Mouse (Mus musculus) hematopoietic stem cell, adult 5-6 weeks (primary cell): ENCODE data around the gene Hnrnpf. TPM values are rescaled to one million over a fixed set of nuclear protein-coding genes. Genes with fewer than 3 reads are reported as not detected.
"Not testable (repeated sequence)": the region's sequence is repeated elsewhere in the genome, so short reads cannot be mapped to it uniquely, and the experiment has no call there.

Experiments
- ATAC-seq, 2 experiments: fragments of 125-278 bp in 1 of 2; replicated peaks in 1 of 2; 2 replicates each; pipeline ENCODE4 v1.8.0; 2016 to 2017; ENCODE audit warnings: inconsistent platforms in 2 of 2, mild to moderate bottlenecking in 2 of 2, moderate number of reproducible peaks in 2 of 2, low read depth in 1 of 2, moderate TSS enrichment in 1 of 2; ENCODE audit not compliant: low FRiP score in 2 of 2, poor library complexity in 2 of 2, severe bottlenecking in 2 of 2, insufficient read depth in 1 of 2, low TSS enrichment in 1 of 2
- total RNA-seq: library from RNA; stranded (forward); fragments of 172-1452, 232-1000 nt; gene quantifications from 2 replicates; pipeline ENCODE4 v1.2.3, GENCODE M21; 2017

Hnrnpf gene
- total RNA-seq, result 1,188 and 1,536 TPM in 2 replicates

DNA sequence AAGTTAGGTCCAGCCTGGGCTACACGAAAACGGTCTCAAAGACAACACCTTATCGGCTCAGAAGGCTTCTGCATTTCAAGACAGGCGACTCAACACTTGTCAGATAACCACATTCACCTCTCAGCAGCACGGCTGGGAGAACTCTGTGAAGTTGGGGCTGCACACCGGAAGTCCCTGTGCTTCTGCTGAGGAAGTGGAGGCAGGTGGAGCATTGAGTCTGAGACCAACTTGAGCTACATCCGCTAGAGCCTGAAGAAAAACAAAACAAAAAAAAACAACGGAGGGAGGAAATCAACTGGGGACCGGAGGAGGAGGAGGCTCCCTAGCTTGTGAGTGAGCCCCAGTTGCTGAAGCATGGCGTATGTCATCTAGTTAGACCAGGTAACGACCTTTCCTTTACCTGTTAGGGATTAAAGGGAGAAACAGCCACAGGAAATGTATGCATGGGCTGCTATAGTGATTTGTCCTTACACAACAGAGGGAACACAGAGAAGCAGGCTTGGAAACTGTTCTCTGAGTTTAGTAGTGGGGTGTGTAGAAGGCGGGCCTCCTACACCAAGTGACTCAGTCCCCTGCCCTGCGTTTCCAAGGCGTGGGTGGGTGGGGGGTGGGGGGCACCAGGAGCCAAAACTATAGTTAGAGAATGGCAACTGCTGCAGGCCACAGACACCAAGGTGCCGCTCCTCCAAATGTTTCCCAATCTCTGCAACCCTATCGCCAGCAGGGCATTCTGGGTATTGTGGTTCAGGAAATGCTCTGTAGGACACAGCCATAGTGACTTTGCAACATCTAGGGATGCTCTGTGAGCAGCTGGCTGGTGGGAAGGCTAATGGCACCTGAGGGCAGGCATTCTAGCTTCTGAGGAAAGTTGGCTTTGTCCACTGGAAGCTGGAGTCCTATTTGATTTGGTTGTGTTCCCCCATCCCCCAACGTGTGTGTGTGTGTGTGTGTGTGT, at the start of gene Hnrnpf:
TSS of gene Hnrnpf (plus strand) at position 199 of the 955 bp plus-strand sequence.
- peak; percentile 94 to 98 for ATAC-seq

DNA sequence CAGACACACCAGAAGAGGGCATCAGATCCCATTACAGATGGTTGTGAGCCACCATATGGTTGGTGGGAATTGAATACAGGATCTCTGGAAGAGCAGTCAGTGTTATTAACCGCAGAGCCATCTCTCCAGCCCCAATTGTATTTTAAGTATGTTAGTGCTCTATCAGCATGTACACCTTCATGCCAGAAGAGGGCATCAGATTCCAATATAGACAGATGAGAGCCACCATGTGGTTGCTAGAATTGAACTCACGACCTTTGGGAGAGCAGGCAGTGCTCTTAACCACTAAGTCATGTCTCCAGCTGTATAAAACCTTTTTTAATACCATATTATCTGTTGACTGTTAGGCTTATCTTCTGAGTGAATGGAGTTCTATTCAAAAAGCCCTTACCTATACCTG, 48.4 kb upstream of the Hnrnpf start:
- no peak for ATAC-seq

DNA sequence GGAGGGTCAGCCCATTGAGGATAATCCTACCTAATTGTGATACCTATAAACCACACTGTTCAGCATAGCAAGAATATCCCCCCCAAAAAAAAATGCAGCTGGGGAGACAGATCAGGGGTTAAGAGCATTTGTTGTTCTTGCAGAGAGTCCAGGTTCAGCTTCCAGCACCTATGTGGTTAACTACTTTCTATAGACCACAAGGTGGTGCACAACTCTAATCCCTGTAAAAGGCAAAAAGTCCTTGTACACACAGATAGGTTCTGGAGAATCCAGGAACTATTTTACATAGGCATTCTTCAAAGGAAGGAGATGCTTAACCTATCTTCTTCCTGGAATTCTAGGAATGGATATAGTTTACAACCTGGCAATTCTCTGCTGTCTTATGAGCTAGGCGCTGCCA, 42.1 kb upstream of the Hnrnpf start:
- no peak for ATAC-seq

DNA sequence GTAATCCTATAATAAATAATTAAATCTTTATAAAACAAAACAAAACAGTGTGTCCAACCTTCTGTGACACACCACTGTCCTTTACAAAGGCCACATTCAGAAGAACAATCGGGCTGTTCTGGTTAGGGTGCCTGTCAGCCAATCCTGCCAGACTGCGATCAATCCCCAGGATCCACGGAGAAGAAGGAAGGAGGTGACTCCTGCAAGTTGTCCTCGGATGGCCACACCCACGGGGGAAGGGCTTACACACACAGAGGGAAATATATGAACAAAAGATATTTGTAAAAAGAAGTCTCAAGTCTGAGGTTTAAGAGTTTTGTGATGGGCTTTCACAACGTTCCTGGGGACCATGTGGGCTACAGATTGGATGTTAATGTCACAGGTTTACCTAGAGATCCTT, 38.3 kb upstream of the Hnrnpf start, which contains the start of gene Zfp239:
TSS of gene Zfp239 (plus strand) at position 253 of the 400 bp plus-strand sequence.
- ATAC-seq, result no peak

DNA sequence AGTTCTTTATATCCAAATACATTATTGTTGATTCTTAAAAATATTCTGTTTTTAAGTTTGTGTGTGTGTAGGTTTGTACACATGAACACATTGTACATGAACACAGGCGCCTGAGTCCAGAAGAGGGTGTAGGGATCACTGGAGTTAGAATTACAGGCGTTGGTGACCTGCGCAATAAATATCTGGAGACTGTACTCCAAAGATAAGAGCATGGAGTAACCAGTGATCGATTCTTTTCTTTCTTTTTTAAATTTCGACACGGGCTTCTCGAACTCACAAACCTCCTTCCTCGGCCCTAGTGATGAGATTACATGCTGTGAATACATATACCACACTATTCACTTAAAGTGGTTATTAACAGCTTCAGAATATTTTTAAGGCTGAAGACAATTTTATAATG, 37.7 kb upstream of the Hnrnpf start:
- ATAC-seq, result 0 out of 4 replicates have a peak, but pooled peaks of 1 of the 2 experiments have one; percentile 22

DNA sequence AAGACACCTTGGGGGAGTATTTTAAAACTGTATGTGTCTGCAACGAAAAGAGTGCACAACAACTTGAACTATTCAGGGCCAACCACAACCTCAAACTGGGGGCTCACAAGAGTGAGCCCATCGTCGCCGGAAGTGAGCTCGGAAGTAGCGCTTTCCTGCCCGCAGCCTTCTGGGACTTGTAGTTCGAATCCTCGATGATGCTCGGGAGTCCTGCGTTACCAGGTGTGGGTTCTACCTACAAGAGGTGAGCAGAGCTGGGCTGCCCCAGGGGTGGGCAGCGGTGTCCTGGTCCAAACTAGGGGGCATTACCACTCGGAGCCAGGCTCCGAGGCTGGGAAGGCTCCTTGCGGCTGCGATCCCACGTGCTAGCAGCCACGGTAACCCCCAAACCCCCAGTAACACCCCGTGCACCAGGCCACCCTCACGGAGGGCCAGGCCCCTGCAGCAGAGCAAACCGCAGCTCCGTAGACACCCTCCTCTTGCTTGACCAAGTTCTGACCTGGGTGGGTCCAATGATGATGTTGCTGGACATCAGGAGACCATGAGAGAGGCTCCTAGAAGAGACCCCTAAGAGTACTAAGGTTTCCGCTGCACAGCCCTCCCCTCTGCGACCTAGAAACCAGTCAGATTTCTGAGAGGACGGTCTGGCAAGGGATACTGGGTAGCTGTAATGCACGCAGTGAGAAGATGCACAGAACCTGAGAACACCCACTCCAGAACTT, 37.1 kb upstream of the Hnrnpf start:
- peak; percentile 87 to 91 for ATAC-seq

DNA sequence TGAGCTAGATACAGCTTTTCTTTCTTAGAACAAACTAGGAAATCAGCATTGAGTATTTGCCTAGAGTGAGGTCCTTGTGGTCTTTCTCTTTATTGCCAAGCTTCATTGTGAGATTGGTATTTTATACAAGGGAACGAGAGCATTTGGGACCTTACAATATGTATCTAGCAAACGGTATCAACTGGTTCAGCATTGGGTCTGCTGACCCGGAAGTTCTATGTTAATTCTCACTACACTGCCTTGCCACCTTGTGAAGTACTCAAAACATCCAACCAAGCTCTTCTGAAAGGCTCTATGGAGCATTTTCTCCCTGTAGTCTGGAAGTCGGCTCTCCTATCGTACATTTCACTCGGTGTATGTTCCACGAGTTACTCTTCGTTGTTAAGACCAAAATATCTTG, 36.4 kb upstream of the Hnrnpf start:
- no peak for ATAC-seq

DNA sequence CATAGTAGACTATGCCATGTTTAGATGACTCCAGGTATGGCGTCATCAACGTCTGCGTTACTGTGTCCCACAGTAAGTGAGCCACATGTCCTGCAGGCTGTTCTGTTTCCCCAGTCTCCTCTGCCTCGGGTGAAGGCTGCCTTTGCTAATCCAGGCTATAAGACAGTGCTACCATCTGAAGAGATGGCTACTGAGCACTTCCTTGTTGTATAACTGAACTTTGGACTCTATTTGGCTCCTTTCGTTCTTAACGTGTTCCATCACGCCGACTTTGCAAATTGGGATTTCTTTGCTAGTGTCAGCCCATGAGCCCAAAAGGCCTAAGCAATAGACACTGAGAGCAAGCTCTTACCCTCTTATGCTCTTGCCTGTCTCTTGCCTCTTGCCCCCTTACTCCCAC, 31.9 kb upstream of the Hnrnpf start:
- ATAC-seq, result no peak

DNA sequence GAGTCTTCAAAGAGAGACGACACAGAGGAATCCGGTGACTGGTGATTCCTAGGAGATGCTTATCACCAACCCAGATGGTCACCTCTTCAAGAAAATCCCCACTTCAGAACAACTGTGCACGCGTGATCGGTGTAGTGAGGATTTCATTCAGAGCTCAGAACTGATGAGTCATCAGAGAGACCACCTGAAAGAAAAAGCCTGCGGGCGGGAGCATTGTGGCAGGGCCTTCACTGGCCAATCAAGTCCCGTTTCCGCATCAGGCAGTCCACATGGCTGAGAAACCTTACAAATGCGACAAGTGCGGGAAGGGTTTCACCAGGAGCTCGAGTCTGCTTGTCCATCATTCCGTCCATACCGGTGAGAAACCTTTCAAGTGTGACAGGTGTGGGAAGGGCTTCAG, 29.1 kb upstream of the Hnrnpf start:
- ATAC-seq, result no peak

DNA sequence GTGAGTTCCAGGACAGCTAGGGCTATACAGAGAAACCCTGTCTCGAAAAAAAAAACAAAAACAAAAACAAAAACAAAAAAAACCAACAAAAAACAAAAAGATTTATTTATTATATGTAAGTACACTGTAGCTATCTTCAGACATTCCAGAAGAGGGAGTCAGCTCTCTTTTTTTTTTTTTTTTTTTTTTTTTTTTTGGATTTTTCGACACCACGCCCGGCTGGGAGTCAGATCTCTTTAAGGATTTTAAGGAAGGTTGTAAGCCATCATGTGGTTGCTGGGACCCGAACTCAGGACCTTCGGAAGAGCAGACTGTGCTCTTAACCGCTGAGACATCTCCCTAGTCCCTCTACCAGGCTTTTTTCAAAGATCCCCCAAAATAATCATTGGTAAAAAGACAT, 26.7 kb upstream of the Hnrnpf start:
- not testable (repeated sequence) for ATAC-seq

DNA sequence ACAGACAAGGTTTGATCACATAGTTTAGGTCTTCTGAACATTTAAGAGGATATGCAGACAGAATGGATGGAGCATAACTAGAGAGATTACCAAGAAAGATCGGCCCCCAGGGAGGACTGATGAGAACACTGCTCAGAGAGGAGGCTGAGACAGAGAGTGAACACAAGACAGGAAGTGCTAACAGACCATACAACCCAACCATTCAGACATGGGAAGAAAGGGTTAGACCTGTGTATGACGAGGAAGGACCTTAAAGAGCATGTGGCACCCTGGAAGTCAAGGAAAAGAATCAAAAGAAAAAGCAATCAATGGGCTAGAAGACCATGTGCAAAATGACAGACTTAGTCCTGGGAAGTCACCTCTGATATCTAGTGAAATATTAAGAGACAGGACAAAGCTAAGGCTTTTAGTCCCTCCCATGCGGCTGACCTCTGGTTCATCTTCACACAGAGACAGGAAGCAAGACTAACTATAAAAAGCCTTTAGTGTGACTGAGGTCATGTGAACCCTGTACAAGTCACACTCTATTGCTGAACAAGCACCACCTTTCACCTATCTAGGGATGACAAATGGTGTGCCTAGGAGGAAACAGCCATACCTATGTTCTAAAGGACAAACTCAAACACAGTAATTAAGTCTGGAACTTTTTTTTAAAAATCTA, 25.4 kb upstream of the Hnrnpf start:
- ATAC-seq, result no peak

DNA sequence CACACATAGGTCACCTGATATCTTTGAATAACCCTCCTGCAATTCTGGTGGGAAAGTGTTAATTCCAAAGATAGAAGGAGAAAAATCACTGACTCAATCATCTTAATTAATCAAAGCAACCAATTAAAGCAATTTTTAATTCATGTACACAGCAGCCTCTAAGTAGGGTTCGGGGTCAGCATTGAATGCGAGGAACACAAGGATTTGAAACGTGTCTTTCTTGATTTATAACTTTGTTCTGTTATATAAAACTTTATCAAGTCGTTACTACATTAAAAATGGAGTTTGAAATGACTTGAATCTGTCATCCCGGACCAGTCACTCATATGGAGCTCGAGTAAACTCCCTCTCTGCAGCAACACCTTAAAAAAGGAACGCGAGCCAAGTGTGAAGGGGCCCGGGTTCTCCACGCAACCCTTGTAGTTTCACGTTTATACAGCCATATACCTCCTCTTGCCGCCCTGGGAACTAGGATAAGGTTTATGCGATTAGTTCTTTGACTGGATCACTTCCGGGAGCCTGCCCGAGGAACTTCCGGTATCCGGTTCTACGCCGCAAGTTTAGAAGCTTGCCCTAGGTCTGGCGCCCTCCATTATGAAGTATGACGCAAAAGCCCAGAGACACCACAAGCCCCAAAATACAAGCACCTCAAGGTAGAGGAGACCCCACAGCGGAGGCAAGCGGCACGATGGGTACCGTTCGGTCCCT, 21.3 kb upstream of the Hnrnpf start:
- ATAC-seq, result peak; percentile 68 to 69

DNA sequence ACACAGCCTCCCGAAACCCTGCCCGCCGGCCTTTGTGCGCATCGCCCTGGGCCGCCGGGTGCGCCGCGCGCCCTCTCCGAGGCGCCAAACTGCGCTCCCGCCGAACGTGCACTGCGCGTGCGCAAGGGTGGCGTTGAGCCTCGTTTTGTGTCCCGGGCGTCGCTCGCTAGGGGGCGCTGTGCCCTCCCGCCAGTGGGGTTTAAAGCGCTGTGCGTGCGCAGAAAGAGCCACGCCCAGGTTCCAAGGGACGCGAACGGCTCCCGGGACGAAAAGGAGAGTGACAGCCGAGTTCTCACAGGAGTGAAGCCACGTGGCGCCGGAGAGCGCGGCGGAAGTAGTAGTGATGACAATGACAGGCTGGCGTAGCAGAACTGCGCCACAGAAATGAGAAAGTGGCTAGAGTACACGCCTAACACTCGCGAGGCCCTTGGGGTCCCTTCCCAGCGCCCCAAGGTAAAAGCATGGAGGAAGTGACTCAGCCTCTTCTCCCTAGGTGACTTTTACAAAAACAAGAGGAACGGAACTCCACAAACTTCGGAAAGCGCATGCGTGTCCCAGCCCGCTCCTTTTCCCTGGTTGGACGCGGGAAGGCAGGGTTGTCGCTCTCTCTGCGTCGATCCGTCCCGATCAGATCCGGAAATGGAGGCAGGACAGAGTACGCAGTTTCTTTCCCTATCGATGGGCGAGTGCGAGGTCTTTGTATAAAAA, 20.6 kb upstream of the Hnrnpf start:
- peak; percentile 82 to 87 for ATAC-seq

DNA sequence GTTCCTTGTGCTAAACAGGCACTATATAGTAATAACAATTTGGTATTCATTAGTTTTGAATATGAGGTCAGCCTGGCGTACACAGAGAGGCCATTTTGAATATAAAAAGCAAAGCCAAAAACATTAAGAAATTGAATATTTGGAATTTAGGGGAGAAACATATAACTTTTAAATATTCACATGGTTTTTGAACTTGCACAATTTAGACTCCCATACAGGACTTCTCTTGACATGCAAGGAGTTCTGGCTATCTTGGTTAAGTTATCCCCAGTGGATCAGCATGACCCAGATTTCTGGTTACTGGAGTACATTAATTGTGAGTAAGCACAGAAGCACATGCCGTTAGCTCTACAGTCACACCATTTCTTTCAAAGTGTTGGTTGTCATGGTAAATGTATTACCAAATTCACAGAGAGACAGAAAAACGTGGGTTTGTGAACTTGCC, 19.7 kb upstream of the Hnrnpf start:
- no peak for ATAC-seq

DNA sequence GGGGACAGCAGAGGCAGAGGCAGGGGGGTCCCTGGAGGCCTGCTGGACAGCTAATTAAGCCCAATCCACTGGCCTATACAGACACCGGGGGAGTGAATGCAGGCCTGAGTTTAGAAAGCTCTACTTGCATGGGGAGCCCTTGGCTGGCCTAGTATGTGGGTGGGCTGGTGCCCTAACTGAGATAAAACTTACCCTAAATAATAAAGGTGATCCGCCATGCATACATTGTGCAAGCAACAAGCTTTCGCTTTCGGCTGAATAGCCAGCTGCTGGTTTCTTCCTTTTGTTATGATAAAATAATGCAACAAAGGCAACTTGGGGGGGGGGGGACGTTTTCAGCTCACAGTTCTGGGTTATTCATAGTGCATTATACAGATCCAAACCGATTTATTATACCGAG, 18.9 kb upstream of the Hnrnpf start:
- no peak for ATAC-seq

DNA sequence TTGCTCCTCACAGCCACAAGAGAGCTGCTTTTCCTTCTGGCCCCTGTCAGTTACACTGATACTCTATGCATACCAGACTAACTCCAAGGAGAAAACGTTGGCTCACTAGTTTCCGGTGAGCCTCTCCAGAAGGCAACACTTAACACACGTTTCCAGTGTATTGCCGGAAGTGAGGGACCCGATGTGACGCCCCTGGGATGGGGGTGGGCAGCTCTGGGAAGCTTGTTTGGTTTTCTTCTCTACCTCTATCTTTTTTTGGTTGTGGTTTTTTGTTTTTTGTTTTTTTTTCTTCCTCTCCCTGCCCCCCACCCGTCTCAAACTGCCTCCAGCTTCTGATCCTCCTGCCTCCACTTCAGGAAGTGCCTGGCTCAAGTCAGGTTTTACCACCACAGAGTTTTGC, 18.1 kb upstream of the Hnrnpf start:
- peak in 1 of 2 experiments; percentile 18; a peak in 1 of 4 replicates for ATAC-seq

DNA sequence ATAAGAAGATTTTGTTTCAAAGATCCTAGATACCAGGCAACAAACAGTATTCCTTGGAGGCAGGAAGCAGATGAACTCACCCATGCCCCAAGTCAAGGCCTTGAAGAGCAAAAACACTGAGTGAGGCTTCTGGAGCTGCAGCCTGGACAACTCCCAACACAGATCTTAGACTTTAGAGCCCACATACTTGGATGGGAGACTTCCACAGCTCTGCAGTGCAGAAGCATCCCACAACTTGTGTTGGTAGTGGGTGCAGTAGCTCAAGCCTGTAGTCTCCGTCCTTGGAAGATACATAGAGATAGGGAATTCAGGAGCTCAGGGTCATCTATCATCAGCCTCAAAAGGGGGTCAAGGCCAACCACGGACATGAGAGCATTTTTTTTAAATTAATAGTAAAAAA, 14.2 kb upstream of the Hnrnpf start:
- ATAC-seq, result no peak
